Mouse (Mus musculus): ENCODE results near the gene A530064D06Rik.
"Not testable (repeated sequence)": the region's sequence is repeated elsewhere in the genome, so short reads cannot be mapped to it uniquely, and the experiment has no call there.

Gene A530064D06Rik

GRCm38 (mm10) chr17:48167103-48167502, at the start of gene A530064D06Rik:
Gene A530064D06Rik, minus strand, starts transcription at chr17:48167275.
- not testable (repeated sequence) for DNase-seq (ENCODE audit: low spot score)

- DNase-seq (ENCODE audit: low spot score) = no peak
Observed at GRCm38 (mm10) chr17:48215429-48215828, 48.4 kb upstream of the A530064D06Rik start.

- no peak for DNase-seq (ENCODE audit: low spot score)
Observed at GRCm38 (mm10) chr17:48213511-48213910, 46.4 kb upstream of the A530064D06Rik start.

GRCm38 (mm10) chr17:48212596-48212995, 45.5 kb upstream of the A530064D06Rik start:
- no peak for DNase-seq (ENCODE audit: low spot score)

- DNase-seq (ENCODE audit: low spot score) = no peak
Observed at GRCm38 (mm10) chr17:48203086-48203485, 36.0 kb upstream of the A530064D06Rik start.

GRCm38 (mm10) chr17:48192366-48192765, 25.3 kb upstream of the A530064D06Rik start:
- DNase-seq (ENCODE audit: low spot score) = no peak

GRCm38 (mm10) chr17:48185252-48185651, 18.2 kb upstream of the A530064D06Rik start:
- DNase-seq (ENCODE audit: low spot score) = no peak

GRCm38 (mm10) chr17:48157382-48158076, 9.5 kb downstream of the A530064D06Rik start:
- DNase-seq (ENCODE audit: low spot score) = no peak

- DNase-seq (ENCODE audit: low spot score) = no peak
Observed at GRCm38 (mm10) chr17:48146120-48146519, 21.0 kb downstream of the A530064D06Rik start, which contains the start of gene 9830107B12Rik. Gene 9830107B12Rik, minus strand, starts transcription at chr17:48146268.

GRCm38 (mm10) chr17:48132810-48133209, 34.3 kb downstream of the A530064D06Rik start:
- DNase-seq (ENCODE audit: low spot score) = no peak

GRCm38 (mm10) chr17:48120456-48120855, 46.6 kb downstream of the A530064D06Rik start:
- no peak for DNase-seq (ENCODE audit: low spot score)

GRCm38 (mm10) chr17:48119656-48120055, 47.4 kb downstream of the A530064D06Rik start:
- peak; percentile 95 for DNase-seq (ENCODE audit: low spot score)

GRCm38 (mm10) chr17:48118570-48118969, 48.5 kb downstream of the A530064D06Rik start:
- no peak for DNase-seq (ENCODE audit: low spot score)

- DNase-seq (ENCODE audit: low spot score) = peak; percentile 62
Observed at GRCm38 (mm10) chr17:48110547-48111287, 56.4 kb downstream of the A530064D06Rik start.

GRCm38 (mm10) chr17:48108520-48108919, 58.6 kb downstream of the A530064D06Rik start:
- no peak for DNase-seq (ENCODE audit: low spot score)

- DNase-seq (ENCODE audit: low spot score) = no peak
Observed at GRCm38 (mm10) chr17:48107862-48108261, 59.2 kb downstream of the A530064D06Rik start.

GRCm38 (mm10) chr17:48107333-48107732, 59.7 kb downstream of the A530064D06Rik start:
- no peak for DNase-seq (ENCODE audit: low spot score)

- DNase-seq (ENCODE audit: low spot score) = peak; percentile 95
Observed at GRCm38 (mm10) chr17:48100441-48101417, 66.3 kb downstream of the A530064D06Rik start.

- DNase-seq (ENCODE audit: low spot score) = no peak
Observed at GRCm38 (mm10) chr17:48099312-48099711, 67.8 kb downstream of the A530064D06Rik start.
